Mouse (Mus musculus) midbrain, embryonic 11.5 days (tissue): ENCODE measurements around the gene Klf15. TPM values are rescaled to one million over a fixed set of nuclear protein-coding genes. Genes with fewer than 3 reads are reported as not detected.
A peak's percentile ranks its signal among the peaks of the same experiment; 100 is the strongest.

Source experiments
- ATAC-seq: fragments of 200-750 bp; cut with Nextera tagmentation; 2 replicates; pipeline ENCODE4 v1.8.0; 2017; ENCODE audit warnings: moderate TSS enrichment, moderate library complexity; ENCODE audit not compliant: low FRiP score
- DNase-seq: peaks from one replicate; pipeline ENCODE4 v3.0.0; 2015; ENCODE audit warnings: low spot score; ENCODE audit errors: missing footprints
- H3K27ac ChIP-seq: fragments of 300-500 bp; sonication (generic); 2 replicates; pipeline ENCODE4 v1.5.1; 2014; ENCODE audit warnings: low read depth, low read length
- H3K27me3 ChIP-seq: fragments of 300-500 bp; sonication (generic); 2 replicates; pipeline ENCODE4 v1.6.1; 2014; ENCODE audit warnings: mild to moderate bottlenecking, low read length, moderate library complexity, mixed read lengths; ENCODE audit not compliant: control insufficient read depth, insufficient read depth
- H3K36me3 ChIP-seq: fragments of 300-500 bp; sonication (generic); 2 replicates; pipeline ENCODE4 v1.6.1; 2014; ENCODE audit warnings: mild to moderate bottlenecking, low read length, moderate library complexity, mixed read lengths; ENCODE audit not compliant: control insufficient read depth, insufficient read depth
- H3K4me1 ChIP-seq: fragments of 300-500 bp; sonication (generic); 2 replicates; pipeline ENCODE4 v1.6.1; 2014; ENCODE audit warnings: low read length; ENCODE audit not compliant: control insufficient read depth, insufficient read depth
- H3K4me2 ChIP-seq: fragments of 300-500 bp; sonication (generic); 2 replicates; pipeline ENCODE4 v1.6.1; 2014; ENCODE audit warnings: mild to moderate bottlenecking, moderate library complexity
- H3K4me3 ChIP-seq: fragments of 300-500 bp; sonication (generic); 2 replicates; pipeline ENCODE4 v1.5.1; 2014; ENCODE audit warnings: low read depth, low read length
- H3K9ac ChIP-seq: fragments of 300-500 bp; sonication (generic); 2 replicates; pipeline ENCODE4 v1.6.1; 2014; ENCODE audit warnings: low read length
- H3K9me3 ChIP-seq: fragments of 300-500 bp; sonication (generic); 2 replicates; pipeline ENCODE4 v1.6.1; 2016; ENCODE audit warnings: low read length; ENCODE audit not compliant: control insufficient read depth
- WGBS: fragments of 180-500 bp; shearing (Covaris S2); extraction: QIAGEN DNeasy Blood & Tissue Kit; methylation state at CpG from one replicate; pipeline ENCODE4 v1.1.7; 2014; 5-methylcytosine and 5-hydroxymethylcytosine counted together
- polyA plus RNA-seq: library from polyadenylated mRNA; unstranded; fragments of >200 nt; fragmentation: Nextera tagmentation; extraction: Ambion mirVana; gene quantifications from 2 replicates; pipeline ENCODE4 v1.2.1, GENCODE M21; 2014

The Klf15 gene
- polyA plus RNA-seq, 1 experiment from 2014 or later, result 4.2 TPM

GRCm38 (mm10) chr6:90436192-90436907 lies 26.0 kb upstream of the Klf15 start:
- no peak overlapping the region for H3K4me3 ChIP-seq
- whole genome bisulfite sequencing, result 86% methylated on average over 10 of the region's 10 CpGs
- H3K36me3 ChIP-seq, result no peaks in the 10 kb centered on the region
- no peak overlapping the region for H3K4me2 ChIP-seq
- H3K27me3 ChIP-seq, result no peaks in the 10 kb centered on the region
- DNase-seq (no peak), ATAC-seq (no peak)
- H3K27ac ChIP-seq, result no peak overlapping the region
- H3K4me1 ChIP-seq, result no peaks in the 10 kb centered on the region
- H3K9me3 ChIP-seq, result no peaks in the 10 kb centered on the region
- no peak overlapping the region for H3K9ac ChIP-seq

DNA sequence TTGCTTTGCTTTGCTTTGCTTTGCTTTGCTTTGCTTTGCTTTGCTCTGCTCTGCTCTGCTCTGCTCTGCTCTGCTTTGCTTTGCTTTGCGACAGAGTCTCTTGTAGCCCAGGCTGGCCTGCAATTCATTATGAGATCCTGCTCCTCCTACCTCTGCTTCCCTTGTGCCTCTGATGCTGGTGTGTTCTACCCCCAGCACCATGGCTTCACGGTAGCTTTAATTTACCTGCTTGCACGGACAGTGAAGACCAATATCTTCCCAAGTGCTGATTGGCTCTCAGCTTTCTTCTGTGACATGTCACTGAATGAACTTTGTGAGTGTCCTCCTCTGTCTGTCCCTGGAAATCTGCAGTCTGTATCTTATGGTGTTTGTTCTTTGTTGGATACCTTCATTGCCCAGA lies 25.3 kb upstream of the Klf15 start:
- Histone ChIP-seq H3K9me3 (no peaks in the 10 kb centered on the region), H3K36me3 (no peaks in the 10 kb centered on the region), H3K4me3 (no peak overlapping the region), H3K27ac (no peak overlapping the region), H3K4me1 (no peaks in the 10 kb centered on the region), H3K4me2 (no peak overlapping the region), H3K27me3 (no peaks in the 10 kb centered on the region), H3K9ac (no peak overlapping the region)
- no peak for DNase-seq
- ATAC-seq, result no peak
- WGBS, result 89% methylated on average over 3 of the region's 3 CpGs

DNA sequence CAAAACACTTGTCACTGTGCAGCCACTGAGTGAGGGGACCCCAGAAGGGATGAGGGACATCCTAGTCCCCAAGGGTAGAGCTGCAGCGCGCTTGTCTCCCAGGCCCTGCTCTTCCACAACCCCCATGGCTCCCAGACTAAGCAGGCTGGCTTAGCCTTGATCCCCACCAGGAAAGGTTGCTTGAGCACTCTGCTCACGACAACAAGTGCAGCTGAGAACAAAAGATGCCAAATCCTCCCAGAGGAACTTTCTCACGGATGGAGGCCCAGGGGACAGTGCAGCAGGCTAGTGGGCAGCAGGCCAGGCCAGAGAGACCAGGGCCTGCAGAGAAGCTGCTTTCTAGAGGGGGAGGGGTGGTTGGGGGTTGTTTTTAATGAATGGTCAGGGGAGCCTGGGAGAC lies 15.5 kb upstream of the Klf15 start:
- 18% methylated on average over 4 of the region's 4 CpGs for WGBS
- ATAC-seq, result peak; percentile 82
- H3K27ac ChIP-seq, result 0 out of 2 replicates have a peak overlapping the region, but pooled peaks have one; percentile 20

GRCm38 (mm10) chr6:90450179-90450578 lies 12.2 kb upstream of the Klf15 start:
- 33% methylated on average over 7 of the region's 7 CpGs for whole genome bisulfite sequencing
- no peak overlapping the region for H3K4me3 ChIP-seq
- peak; percentile 91 for DNase-seq
- H3K4me1 ChIP-seq, result peaks cover 9% of the 10 kb centered on the region
- no peaks in the 10 kb centered on the region for H3K27me3 ChIP-seq
- no peaks in the 10 kb centered on the region for H3K36me3 ChIP-seq
- H3K27ac ChIP-seq, result no peak overlapping the region
- H3K9me3 ChIP-seq, result no peaks in the 10 kb centered on the region
- ATAC-seq, result no peak
- no peak overlapping the region for H3K4me2 ChIP-seq
- H3K9ac ChIP-seq, result no peak overlapping the region

More for the DNA sequence above, 15.5 kb upstream of the Klf15 start:
- DNase-seq, result no peak
- H3K4me3 ChIP-seq, result no peak overlapping the region
- H3K4me1 ChIP-seq, result peaks cover 9% of the 10 kb centered on the region
- no peaks in the 10 kb centered on the region for H3K9me3 ChIP-seq
- H3K36me3 ChIP-seq, result no peaks in the 10 kb centered on the region
- no peak overlapping the region for H3K4me2 ChIP-seq
- no peaks in the 10 kb centered on the region for H3K27me3 ChIP-seq
- H3K9ac ChIP-seq, result no peak overlapping the region

DNA sequence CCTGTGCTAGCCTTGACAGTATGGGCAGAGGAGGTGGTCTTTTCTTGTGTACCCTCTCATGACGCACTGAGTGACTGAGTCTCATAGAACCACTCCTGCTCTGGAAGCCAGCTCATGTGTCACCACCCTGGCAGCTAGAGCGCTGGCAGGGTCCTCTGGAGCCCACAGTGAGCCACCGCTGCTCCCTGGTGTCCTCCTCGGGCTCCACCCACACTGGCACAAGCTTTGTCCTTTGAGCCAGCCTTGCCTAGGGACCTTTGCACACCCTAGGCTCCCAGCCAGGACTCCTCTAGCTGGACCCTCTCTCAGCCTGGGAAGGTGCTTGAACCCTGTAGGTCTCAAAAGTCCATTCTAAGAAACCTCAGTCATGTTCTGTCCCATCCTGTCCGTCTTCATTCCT lies 11.7 kb upstream of the Klf15 start:
- Histone ChIP-seq H3K27me3 (no peaks in the 10 kb centered on the region), H3K9ac (no peak overlapping the region), H3K36me3 (no peaks in the 10 kb centered on the region), H3K4me3 (no peak overlapping the region), H3K4me1 (peaks cover 9% of the 10 kb centered on the region), H3K4me2 (no peak overlapping the region), H3K27ac (no peak overlapping the region), H3K9me3 (no peaks in the 10 kb centered on the region)
- WGBS, result 81% methylated on average over 5 of the region's 5 CpGs
- DNase-seq (peak; percentile 37), ATAC-seq (no peak)

GRCm38 (mm10) chr6:90451512-90451911 lies 10.9 kb upstream of the Klf15 start:
- Histone ChIP-seq H3K4me2 (no peak overlapping the region), H3K4me1 (peaks cover 9% of the 10 kb centered on the region), H3K9ac (no peak overlapping the region), H3K36me3 (no peaks in the 10 kb centered on the region), H3K4me3 (no peak overlapping the region), H3K9me3 (no peaks in the 10 kb centered on the region), H3K27me3 (no peaks in the 10 kb centered on the region), H3K27ac (no peak overlapping the region)
- 86% methylated on average over 5 of the region's 5 CpGs for WGBS
- DNase-seq, result no peak
- ATAC-seq, result no peak

GRCm38 (mm10) chr6:90452603-90453002 lies 9.8 kb upstream of the Klf15 start:
- no peak for DNase-seq
- ATAC-seq, result no peak
- no peak overlapping the region for H3K27ac ChIP-seq

DNA sequence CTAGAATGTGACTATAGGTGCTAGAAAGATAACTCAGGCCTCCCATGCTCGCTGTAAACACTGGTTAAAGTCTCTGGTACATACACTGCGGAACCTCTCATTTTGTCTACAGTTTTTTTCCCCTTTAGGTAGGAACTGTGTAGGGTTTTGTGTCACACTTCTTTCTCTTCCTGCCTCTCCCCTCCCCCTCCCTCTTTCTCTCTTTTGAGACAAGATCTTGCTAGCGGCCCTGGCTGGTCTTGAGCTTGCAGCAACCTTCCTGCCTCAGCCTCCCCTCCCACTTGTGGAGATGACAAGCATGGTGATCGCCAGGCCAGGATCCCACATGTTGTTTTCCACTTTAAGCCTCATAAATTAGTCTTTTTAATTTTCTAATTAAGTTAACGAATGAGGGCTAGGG lies 8.6 kb upstream of the Klf15 start:
- Histone ChIP-seq H3K9me3 (no peaks in the 10 kb centered on the region), H3K27me3 (no peaks in the 10 kb centered on the region), H3K4me1 (no peaks in the 10 kb centered on the region), H3K9ac (no peak overlapping the region), H3K4me3 (no peak overlapping the region), H3K36me3 (no peaks in the 10 kb centered on the region), H3K4me2 (no peak overlapping the region), H3K27ac (no peak overlapping the region)
- DNase-seq (no peak), ATAC-seq (no peak)
- 87% methylated on average over 5 of the region's 5 CpGs for WGBS

More at GRCm38 (mm10) chr6:90452603-90453002, 9.8 kb upstream of the Klf15 start:
- no peaks in the 10 kb centered on the region for H3K36me3 ChIP-seq
- H3K4me1 ChIP-seq, result no peaks in the 10 kb centered on the region
- H3K9ac ChIP-seq, result no peak overlapping the region
- H3K27me3 ChIP-seq, result no peaks in the 10 kb centered on the region
- no peaks in the 10 kb centered on the region for H3K9me3 ChIP-seq
- H3K4me2 ChIP-seq, result no peak overlapping the region
- H3K4me3 ChIP-seq, result no peak overlapping the region

GRCm38 (mm10) chr6:90457421-90457820 lies 5.0 kb upstream of the Klf15 start:
- Histone ChIP-seq H3K4me2 (no peak overlapping the region), H3K36me3 (no peaks in the 10 kb centered on the region), H3K27me3 (peaks cover 17% of the 10 kb centered on the region), H3K9me3 (no peaks in the 10 kb centered on the region), H3K4me3 (no peak overlapping the region), H3K9ac (no peak overlapping the region), H3K27ac (no peak overlapping the region), H3K4me1 (no peaks in the 10 kb centered on the region; the same call in 1 of the 2 replicates)
- DNase-seq (no peak), ATAC-seq (no peak)
- 85% methylated on average over 2 of the region's 2 CpGs for WGBS
